In genomic region chr5:138117199-138118015, GRCm38 (mm10) we compare ENCODE assay signal across 8 mouse cellular contexts. TPM values are rescaled to one million over a fixed set of nuclear protein-coding genes. Genes with fewer than 3 reads are reported as not detected.
DNase-seq lines count a peak whose midpoint lies in the region; ATAC-seq and TF ChIP-seq lines count a peak whose summit lies in the region.

No protein-coding gene starts in this region.

- no peaks in the 10 kb centered on the region for H3K27me3 ChIP-seq in kidney, adult 2 months (replicated peaks; ENCODE audit: control insufficient read depth, insufficient read depth, low read length)
- no peaks in the 10 kb centered on the region for H3K27me3 ChIP-seq in MEL (ENCODE audit: control insufficient read depth in 1 of 2, insufficient read depth in 2 of 2, low read length in 2 of 2)
- no peaks in the 10 kb centered on the region for H3K27me3 ChIP-seq in forebrain, embryonic 13.5 days
- no peaks in the 10 kb centered on the region for H3K27me3 ChIP-seq in liver, embryonic 13.5 days
- H3K27me3 ChIP-seq in stomach, embryonic 15.5 days (replicated peaks) = no peaks in the 10 kb centered on the region

- H3K79me2 ChIP-seq in MEL (ENCODE audit: control insufficient read depth, insufficient read depth, low read length, poor library complexity) = peaks cover 3% of the 10 kb centered on the region

- H3K4me1 ChIP-seq in kidney, adult 2 months (ENCODE audit: control insufficient read depth, insufficient read depth, low read length) = peaks cover 10% of the 10 kb centered on the region; the same call in 1 of the 2 replicates
- H3K4me1 ChIP-seq in MEL (ENCODE audit: control insufficient read depth in 1 of 2, insufficient read depth in 2 of 2, low read length in 2 of 2) = peaks cover 4 to 8% of the 10 kb centered on the region in 2 experiments; a peak in 3 of 4 replicates
- H3K4me1 ChIP-seq in forebrain, embryonic 13.5 days = peaks cover 19% of the 10 kb centered on the region
- peaks cover 37% of the 10 kb centered on the region for H3K4me1 ChIP-seq in liver, embryonic 13.5 days (replicated peaks)
- H3K4me1 ChIP-seq in stomach, embryonic 15.5 days = peaks cover 9% of the 10 kb centered on the region; the same call in 1 of the 2 replicates

- WGBS in kidney, adult 2 months = 2% methylated on average over 16 of the region's 16 CpGs
- 6% methylated on average over 16 of the region's 16 CpGs for WGBS in forebrain, embryonic 13.5 days
- 8% methylated on average over 16 of the region's 16 CpGs for WGBS in liver, embryonic 13.5 days (ENCODE audit: insufficient replicate concordance)
- 3% methylated on average over 16 of the region's 16 CpGs for WGBS in stomach, embryonic 15.5 days

- TF ChIP-seq EP300 in MEL (IDR thresholded peaks at IDR 0.05; ENCODE audit: low read depth in 1 of 2, low read length in 2 of 2) = no peak

- H3K4me3 ChIP-seq in kidney, adult 2 months (ENCODE audit: insufficient read depth, low read depth, low read length) = peak overlapping the region; percentile 58
- H3K4me3 ChIP-seq in MEL (ENCODE audit: control insufficient read depth in 1 of 2, insufficient read depth in 1 of 2, low read depth in 2 of 2, low read length in 2 of 2) = peak overlapping the region; percentile 58 to 92
- H3K4me3 ChIP-seq in forebrain, embryonic 13.5 days = peak overlapping the region; percentile 75
- peak overlapping the region; percentile 70 for H3K4me3 ChIP-seq in liver, embryonic 13.5 days (replicated peaks)
- H3K4me3 ChIP-seq in stomach, embryonic 15.5 days (replicated peaks) = peak overlapping the region; percentile 69

- H3K9me3 ChIP-seq in MEL (replicated peaks; ENCODE audit: insufficient read depth, low read length) = no peaks in the 10 kb centered on the region
- no peaks in the 10 kb centered on the region for H3K9me3 ChIP-seq in forebrain, embryonic 13.5 days (replicated peaks)
- H3K9me3 ChIP-seq in liver, embryonic 13.5 days (replicated peaks) = no peaks in the 10 kb centered on the region
- H3K9me3 ChIP-seq in stomach, embryonic 15.5 days = no peaks in the 10 kb centered on the region

- H3K9ac ChIP-seq in MEL (ENCODE audit: control insufficient read depth, low read depth, low read length, poor library complexity, severe bottlenecking) = peak overlapping the region; percentile 82
- peak overlapping the region; percentile 83 for H3K9ac ChIP-seq in forebrain, embryonic 13.5 days
- peak overlapping the region; percentile 77 for H3K9ac ChIP-seq in liver, embryonic 13.5 days
- H3K9ac ChIP-seq in stomach, embryonic 15.5 days = peak overlapping the region; percentile 54

- no peak for TF ChIP-seq RAD21 in MEL (IDR thresholded peaks at IDR 0.05; ENCODE audit: low read depth, low read length)

- peak overlapping the region; percentile 72 for H3K4me2 ChIP-seq in forebrain, embryonic 13.5 days
- H3K4me2 ChIP-seq in liver, embryonic 13.5 days = peak overlapping the region; percentile 78
- H3K4me2 ChIP-seq in stomach, embryonic 15.5 days = peak overlapping the region; percentile 66

- TF ChIP-seq CTCF in kidney, adult 2 months (conservative IDR thresholded peaks at IDR 0.05; ENCODE audit: insufficient read depth, insufficient read length, low read depth, low read length) = no peak
- no peak for TF ChIP-seq CTCF in MEL (IDR thresholded peaks at IDR 0.05 in 2 of 3, conservative IDR thresholded peaks at IDR 0.05 in 1 of 3; ENCODE audit: control insufficient read depth in 1 of 3, insufficient read depth in 1 of 3, low read depth in 2 of 3, low read length in 3 of 3, poor library complexity in 1 of 3, severe bottlenecking in 1 of 3)

- ATAC-seq in forebrain, embryonic 13.5 days = peak; percentile 54
- peak; percentile 28; the same call in 1 of the 2 replicates for ATAC-seq in liver, embryonic 13.5 days (ENCODE audit: low read depth)
- ATAC-seq in stomach, embryonic 15.5 days (ENCODE audit: insufficient read depth, low FRiP score, low read depth) = no peak
- ATAC-seq in frontal cortex, adult (ENCODE audit: low TSS enrichment) = no peak

- no peak for TF ChIP-seq POLR2A in kidney, adult 2 months (IDR thresholded peaks at IDR 0.05; ENCODE audit: low read depth, low read length)
- no peak for TF ChIP-seq POLR2A in MEL (IDR thresholded peaks at IDR 0.05; ENCODE audit: control insufficient read depth in 1 of 2, insufficient read depth in 1 of 2, low read depth in 1 of 2, low read length in 2 of 2, poor library complexity in 1 of 2)

- no peaks in the 10 kb centered on the region for H3K36me3 ChIP-seq in kidney, adult 2 months (ENCODE audit: control insufficient read depth, insufficient read depth, low read length)
- peaks cover 0 to 12% of the 10 kb centered on the region in 2 experiments; a peak in 2 of 4 replicates for H3K36me3 ChIP-seq in MEL (ENCODE audit: control insufficient read depth in 1 of 2, insufficient read depth in 2 of 2, low read length in 2 of 2)
- peaks cover 30% of the 10 kb centered on the region for H3K36me3 ChIP-seq in forebrain, embryonic 13.5 days (ENCODE audit: poor library complexity, severe bottlenecking)
- peaks cover 13% of the 10 kb centered on the region; the same call in 1 of the 2 replicates for H3K36me3 ChIP-seq in liver, embryonic 13.5 days
- H3K36me3 ChIP-seq in stomach, embryonic 15.5 days = peaks cover 3% of the 10 kb centered on the region; the same call in 1 of the 2 replicates

- DNase-seq in kidney, adult 2 months = no peak
- DNase-seq in kidney, adult 18-20 months = no peak
- DNase-seq in MEL (ENCODE audit: low read depth, low spot score) = peak; percentile 58
- DNase-seq in liver, embryonic 13.5 days = no peak
- DNase-seq in ovary, adult 18-20 months (ENCODE audit: low spot score) = no peak

- H3K27ac ChIP-seq in kidney, adult 2 months (ENCODE audit: insufficient read depth, low read depth, low read length) = peak overlapping the region; percentile 81
- H3K27ac ChIP-seq in MEL (ENCODE audit: control insufficient read depth, low read depth, low read length) = peak overlapping the region; percentile 83
- peak overlapping the region; percentile 95 for H3K27ac ChIP-seq in forebrain, embryonic 13.5 days
- peak overlapping the region; percentile 91 for H3K27ac ChIP-seq in liver, embryonic 13.5 days
- peak overlapping the region; percentile 96 for H3K27ac ChIP-seq in stomach, embryonic 15.5 days

TF ChIP-seq in MEL, 35 proteins besides CTCF, POLR2A, EP300 and RAD21:
- no peak for TF ChIP-seq HCFC1 (IDR thresholded peaks at IDR 0.05; ENCODE audit: low read depth, low read length)
- TF ChIP-seq CHD1 (IDR thresholded peaks at IDR 0.05; ENCODE audit: low read depth, low read length) = 0 out of 2 replicates have a peak, but pooled peaks have one; percentile 64
- 0 out of 2 replicates have a peak, but pooled peaks have one; percentile 20 for TF ChIP-seq MYB (IDR thresholded peaks at IDR 0.05; ENCODE audit: low read depth, low read length)
- TF ChIP-seq ZKSCAN1 (IDR thresholded peaks at IDR 0.05; ENCODE audit: low read depth, low read length) = no peak
TF ChIP-seq in MEL: peak in this region for 2.

RNA-seq across cellular contexts. Expression of gene Zscan21, which starts 0.7 kb away (rescaled TPM):
- polyA plus RNA-seq in kidney, adult 2 months (2012; rRNA removed) = 9.8 and 10.9 TPM in 2 replicates
- total RNA-seq in MEL (2012; rRNA removed) = 7.6 and 9.0 TPM in 2 replicates
- polyA plus RNA-seq in MEL (2012; ENCODE audit: insufficient read depth in 1 of 2, insufficient read length in 2 of 2, low read depth in 1 of 2, low replicate concordance in 2 of 2, missing spikeins in 1 of 2) = 10 to 100 TPM in 1 of 2 experiments, not detected in 1; 10.5 TPM
- polyA plus RNA-seq in forebrain, embryonic 13.5 days (2015; fragmentation: Nextera tagmentation; extraction: Ambion mirVana) = 111 and 123 TPM in 2 replicates
- 15.4 and 16.0 TPM in 2 replicates for polyA plus RNA-seq in liver, embryonic 13.5 days (2015; fragmentation: Nextera tagmentation; extraction: Ambion mirVana)
- 46.2 and 48.7 TPM in 2 replicates for polyA plus RNA-seq in stomach, embryonic 15.5 days (2015; fragmentation: Nextera tagmentation; extraction: Ambion mirVana)

RNA-seq across cellular contexts. Expression of gene Zkscan1, which starts 32.5 kb away (rescaled TPM):
- 8.3 and 10.2 TPM in 2 replicates for polyA plus RNA-seq in kidney, adult 2 months (2012; rRNA removed)
- 11.5 and 13.4 TPM in 2 replicates for total RNA-seq in MEL (2012; rRNA removed)
- polyA plus RNA-seq in MEL (2012; ENCODE audit: insufficient read depth in 1 of 2, insufficient read length in 2 of 2, low read depth in 1 of 2, low replicate concordance in 2 of 2, missing spikeins in 1 of 2) = 10 to 100 TPM; 10.6 to 51.7 TPM
- 24.7 and 27.5 TPM in 2 replicates for polyA plus RNA-seq in forebrain, embryonic 13.5 days (2015; fragmentation: Nextera tagmentation; extraction: Ambion mirVana)
- polyA plus RNA-seq in liver, embryonic 13.5 days (2015; fragmentation: Nextera tagmentation; extraction: Ambion mirVana) = 3.8 and 5.2 TPM in 2 replicates
- 13.6 and 14.8 TPM in 2 replicates for polyA plus RNA-seq in stomach, embryonic 15.5 days (2015; fragmentation: Nextera tagmentation; extraction: Ambion mirVana)

RNA-seq across cellular contexts. Expression of gene Zfp113, which starts 38.1 kb away (rescaled TPM):
- polyA plus RNA-seq in kidney, adult 2 months (2012; rRNA removed) = 3.4 and 4.4 TPM in 2 replicates
- 5.4 and 6.9 TPM in 2 replicates for total RNA-seq in MEL (2012; rRNA removed)
- 1 to 10 TPM in 1 of 2 experiments, not detected in 1; 6.8 TPM for polyA plus RNA-seq in MEL (2012; ENCODE audit: insufficient read depth in 1 of 2, insufficient read length in 2 of 2, low read depth in 1 of 2, low replicate concordance in 2 of 2, missing spikeins in 1 of 2)
- 46.1 and 49.5 TPM in 2 replicates for polyA plus RNA-seq in forebrain, embryonic 13.5 days (2015; fragmentation: Nextera tagmentation; extraction: Ambion mirVana)
- polyA plus RNA-seq in liver, embryonic 13.5 days (2015; fragmentation: Nextera tagmentation; extraction: Ambion mirVana) = 4.6 and 5.2 TPM in 2 replicates
- polyA plus RNA-seq in stomach, embryonic 15.5 days (2015; fragmentation: Nextera tagmentation; extraction: Ambion mirVana) = 17.5 and 18.1 TPM in 2 replicates

RNA-seq across cellular contexts. Expression of gene Cops6, which starts 43.5 kb away (rescaled TPM):
- 141 and 144 TPM in 2 replicates for polyA plus RNA-seq in kidney, adult 2 months (2012; rRNA removed)
- 52.6 and 63.7 TPM in 2 replicates for total RNA-seq in MEL (2012; rRNA removed)
- 100 to 1,000 TPM in 1 of 2 experiments, not detected in 1; 152 TPM for polyA plus RNA-seq in MEL (2012; ENCODE audit: insufficient read depth in 1 of 2, insufficient read length in 2 of 2, low read depth in 1 of 2, low replicate concordance in 2 of 2, missing spikeins in 1 of 2)
- polyA plus RNA-seq in forebrain, embryonic 13.5 days (2015; fragmentation: Nextera tagmentation; extraction: Ambion mirVana) = 308 and 315 TPM in 2 replicates
- polyA plus RNA-seq in liver, embryonic 13.5 days (2015; fragmentation: Nextera tagmentation; extraction: Ambion mirVana) = 180 TPM in 2 replicates
- 270 and 287 TPM in 2 replicates for polyA plus RNA-seq in stomach, embryonic 15.5 days (2015; fragmentation: Nextera tagmentation; extraction: Ambion mirVana)

RNA-seq across cellular contexts. Expression of gene Ap4m1, which starts 54.4 kb away (rescaled TPM):
- 22.9 and 23.6 TPM in 2 replicates for polyA plus RNA-seq in kidney, adult 2 months (2012; rRNA removed)
- total RNA-seq in MEL (2012; rRNA removed) = 19.1 and 22.2 TPM in 2 replicates
- polyA plus RNA-seq in MEL (2012; ENCODE audit: insufficient read depth in 1 of 2, insufficient read length in 2 of 2, low read depth in 1 of 2, low replicate concordance in 2 of 2, missing spikeins in 1 of 2) = 10 to 100 TPM in 1 of 2 experiments, not detected in 1; 38.5 TPM
- 29.2 and 29.7 TPM in 2 replicates for polyA plus RNA-seq in forebrain, embryonic 13.5 days (2015; fragmentation: Nextera tagmentation; extraction: Ambion mirVana)
- polyA plus RNA-seq in liver, embryonic 13.5 days (2015; fragmentation: Nextera tagmentation; extraction: Ambion mirVana) = 5.9 and 7.4 TPM in 2 replicates
- 23.4 and 23.9 TPM in 2 replicates for polyA plus RNA-seq in stomach, embryonic 15.5 days (2015; fragmentation: Nextera tagmentation; extraction: Ambion mirVana)

Comparison
In these comparisons a context has a peak if more than half of its experiments do, and no peak if none do; other contexts are left out.
1. ATAC-seq: peak in forebrain, embryonic 13.5 days (single experiment) and liver, embryonic 13.5 days (single experiment); none in stomach, embryonic 15.5 days (single experiment) and frontal cortex, adult (single experiment).
2. Peak in every context shown above with its lines, with median percentiles within 50 percentile points of each other: H3K27ac ChIP-seq, H3K4me3 ChIP-seq, H3K9ac ChIP-seq and H3K4me2 ChIP-seq.